Mouse (Mus musculus): ENCODE results near the gene Masp1.

DNA sequence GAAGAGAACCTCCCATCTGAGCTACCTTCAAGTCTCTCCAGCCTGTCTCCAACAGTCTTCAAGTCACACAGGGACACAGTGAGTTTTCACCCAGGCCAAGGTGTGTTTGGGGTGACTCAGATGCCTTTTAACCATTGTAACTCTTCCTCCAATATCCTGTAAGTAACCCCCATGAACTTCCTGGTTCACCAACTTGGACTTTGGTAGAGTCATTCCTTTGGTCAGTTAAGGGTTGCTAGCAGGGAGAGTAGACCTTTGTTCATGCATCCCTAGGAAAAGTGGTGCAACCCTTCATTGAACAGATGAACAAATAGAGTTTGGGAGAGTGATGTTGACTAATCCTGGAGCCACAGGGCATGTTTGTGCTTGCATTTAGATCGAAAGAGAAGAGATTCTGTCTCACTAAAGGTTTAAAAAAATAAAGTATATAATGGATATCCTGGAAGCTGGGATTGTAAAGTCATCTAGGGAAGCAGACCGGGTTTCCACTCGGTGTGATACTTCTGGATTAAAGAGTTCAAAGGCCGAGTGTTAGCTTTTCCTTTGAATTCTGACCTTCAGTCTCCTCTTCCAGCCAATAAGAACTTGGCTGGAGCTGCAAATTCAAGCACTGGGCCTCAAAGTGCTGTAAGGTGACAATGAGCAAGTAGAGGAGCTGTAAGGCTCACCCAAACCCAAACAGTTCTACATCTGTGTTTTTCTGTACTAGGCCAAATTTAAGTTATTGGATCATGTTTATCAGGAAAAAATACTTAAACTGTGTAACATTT is 9.3 kb downstream of the Masp1 start:
- TF ChIP-seq POLR2A (IDR thresholded peaks at IDR 0.05; ENCODE audit: control insufficient read depth, extremely low read depth, insufficient read depth, low read length, poor library complexity) (no peak), CTCF (IDR thresholded peaks at IDR 0.05; ENCODE audit: borderline replicate concordance, control insufficient read depth, extremely low read depth, insufficient read depth, low read length, poor library complexity) (no peak)

All from thymus, adult 2 months (tissue).